Mouse (Mus musculus) neural tube, embryonic 15.5 days (tissue): Measurements from ENCODE around the gene Rpsa. TPM values are rescaled to one million over a fixed set of nuclear protein-coding genes. Genes with fewer than 3 reads are reported as not detected.

Experiments
- polyA plus RNA-seq: library from polyadenylated mRNA; unstranded; fragments of >200 nt; fragmentation: Nextera tagmentation; extraction: Ambion mirVana; gene quantifications from 2 replicates; pipeline ENCODE4 v1.2.1, GENCODE M21; 2015

The Rpsa gene
- polyA plus RNA-seq, 1 experiment from 2014 or later, result 830 TPM

Other genes with a start within 250 kb of the Rpsa start
- gene Wdr48, start 232.8 kb upstream of the Rpsa start, polyA plus RNA-seq, result 52.4 and 54.6 TPM in 2 replicates
- 24.0 and 25.7 TPM in 2 replicates for gene Gorasp1, start 190.1 kb upstream of the Rpsa start, polyA plus RNA-seq
- 0.74 and 0.80 TPM in 2 replicates for gene Ttc21a, start 190.1 kb upstream of the Rpsa start, polyA plus RNA-seq
- gene Csrnp1, start 143.0 kb upstream of the Rpsa start, polyA plus RNA-seq, result 1.4 and 3.4 TPM in 2 replicates
- 0.09 and 0.14 TPM in 2 replicates for gene Xirp1, start 104.1 kb upstream of the Rpsa start, polyA plus RNA-seq
- gene Cx3cr1, start 57.8 kb upstream of the Rpsa start, polyA plus RNA-seq, result 10.5 and 11.3 TPM in 2 replicates
- gene Ccr8, start 35.6 kb upstream of the Rpsa start, polyA plus RNA-seq, result 2.4 TPM in 1 of 2 replicates, not detected in the other
- 45.8 and 46.6 TPM in 2 replicates for gene Slc25a38, start 17.3 kb upstream of the Rpsa start, polyA plus RNA-seq
- gene Mobp, start 22.0 kb downstream of the Rpsa start, polyA plus RNA-seq, result 0.18 and 0.50 TPM in 2 replicates
- 8.5 and 10.0 TPM in 2 replicates for gene Myrip, start 173.8 kb downstream of the Rpsa start, polyA plus RNA-seq